Mouse (Mus musculus) limb, embryonic 10.5 days (tissue): ENCODE measurements around the gene Megf8. TPM values are rescaled to one million over a fixed set of nuclear protein-coding genes. Genes with fewer than 3 reads are reported as not detected.

Experiments
- DNase-seq: peaks from one replicate; pipeline ENCODE4 v3.0.0-alpha.2; 2017; ENCODE audit warnings: low spot score
- H3K27ac ChIP-seq: fragments of 300-500 bp; sonication (generic); 2 replicates; pipeline ENCODE4 v1.5.1; 2016; ENCODE audit warnings: mild to moderate bottlenecking
- H3K27me3 ChIP-seq: fragments of 300-500 bp; sonication (generic); 2 replicates; pipeline ENCODE4 v1.6.1; 2016; ENCODE audit warnings: low read depth, mild to moderate bottlenecking; ENCODE audit not compliant: poor library complexity, severe bottlenecking
- H3K36me3 ChIP-seq: fragments of 300-500 bp; sonication (generic); 2 replicates; pipeline ENCODE4 v1.6.1; 2016; ENCODE audit warnings: mild to moderate bottlenecking, moderate library complexity
- H3K4me1 ChIP-seq: fragments of 300-500 bp; sonication (generic); 2 replicates; pipeline ENCODE4 v1.6.1; 2016
- H3K4me3 ChIP-seq: fragments of 300-500 bp; sonication (generic); 2 replicates; pipeline ENCODE4 v1.5.1; 2016; ENCODE audit warnings: mild to moderate bottlenecking, moderate library complexity
- H3K9me3 ChIP-seq: fragments of 300-500 bp; sonication (generic); replicated peaks from 2 replicates; pipeline ENCODE4 v1.6.1; 2016; ENCODE audit warnings: mild to moderate bottlenecking
- WGBS: fragments of 180-500 bp; shearing (Covaris S2); methylation state at CpG from one replicate; pipeline ENCODE4 v1.1.7; 2016; 5-methylcytosine and 5-hydroxymethylcytosine counted together
- polyA plus RNA-seq: library from polyadenylated mRNA; unstranded; fragments of >200 nt; fragmentation: Nextera tagmentation; extraction: Ambion mirVana; gene quantifications from 2 replicates; pipeline ENCODE4 v1.2.1, GENCODE M21; 2016

The Megf8 gene
- polyA plus RNA-seq, 1 experiment from 2014 or later, result 22.2 TPM

- H3K4me3 ChIP-seq, result no peak overlapping the region
- WGBS, result 92% methylated on average over 22 of the region's 22 CpGs
- no peaks in the 10 kb centered on the region for H3K9me3 ChIP-seq
- DNase-seq, result no peak
- peak overlapping the region; percentile 10; the same call in 1 of the 2 replicates for H3K27ac ChIP-seq
- no peaks in the 10 kb centered on the region for H3K27me3 ChIP-seq
- peaks cover 63% of the 10 kb centered on the region for H3K4me1 ChIP-seq
- peaks cover 33% of the 10 kb centered on the region for H3K36me3 ChIP-seq
Observed at GRCm38 (mm10) chr7:25273259-25274241, 43.4 kb upstream of the Megf8 start.

GRCm38 (mm10) chr7:25274571-25274970, 42.4 kb upstream of the Megf8 start:
- no peak overlapping the region for H3K4me3 ChIP-seq
- H3K9me3 ChIP-seq, result no peaks in the 10 kb centered on the region
- peaks cover 33% of the 10 kb centered on the region for H3K36me3 ChIP-seq
- WGBS, result 52% methylated on average over 5 of the region's 5 CpGs
- peak overlapping the region; percentile 19 for H3K27ac ChIP-seq
- H3K4me1 ChIP-seq, result peaks cover 60% of the 10 kb centered on the region
- H3K27me3 ChIP-seq, result no peaks in the 10 kb centered on the region
- DNase-seq, result no peak

GRCm38 (mm10) chr7:25274996-25275395, 42.0 kb upstream of the Megf8 start:
- Histone ChIP-seq H3K4me3 (no peak overlapping the region), H3K27me3 (no peaks in the 10 kb centered on the region), H3K4me1 (peaks cover 60% of the 10 kb centered on the region), H3K9me3 (no peaks in the 10 kb centered on the region), H3K36me3 (peaks cover 33% of the 10 kb centered on the region), H3K27ac (peak overlapping the region; percentile 19)
- DNase-seq, result no peak
- WGBS, result 88% methylated on average over 3 of the region's 3 CpGs

GRCm38 (mm10) chr7:25275555-25276298, 41.2 kb upstream of the Megf8 start:
- no peak for DNase-seq
- H3K4me3 ChIP-seq, result peak overlapping the region; percentile 18
- H3K27me3 ChIP-seq, result no peaks in the 10 kb centered on the region
- H3K36me3 ChIP-seq, result peaks cover 31% of the 10 kb centered on the region
- H3K4me1 ChIP-seq, result peaks cover 61% of the 10 kb centered on the region
- no peaks in the 10 kb centered on the region for H3K9me3 ChIP-seq
- H3K27ac ChIP-seq, result peak overlapping the region; percentile 68
- WGBS, result 39% methylated on average over 9 of the region's 9 CpGs

GRCm38 (mm10) chr7:25277405-25277804, 39.6 kb upstream of the Megf8 start:
- 90% methylated on average over 4 of the region's 4 CpGs for WGBS
- H3K9me3 ChIP-seq, result no peaks in the 10 kb centered on the region
- H3K27ac ChIP-seq, result peak overlapping the region; percentile 97
- DNase-seq, result no peak
- no peaks in the 10 kb centered on the region for H3K27me3 ChIP-seq
- peaks cover 16% of the 10 kb centered on the region for H3K36me3 ChIP-seq
- peaks cover 71% of the 10 kb centered on the region for H3K4me1 ChIP-seq
- H3K4me3 ChIP-seq, result peak overlapping the region; percentile 86; the same call in 1 of the 2 replicates

GRCm38 (mm10) chr7:25277998-25278340, 39.0 kb upstream of the Megf8 start:
- Histone ChIP-seq H3K4me1 (peaks cover 69% of the 10 kb centered on the region), H3K27me3 (no peaks in the 10 kb centered on the region), H3K27ac (peak overlapping the region; percentile 97), H3K4me3 (peak overlapping the region; percentile 86), H3K36me3 (peaks cover 11% of the 10 kb centered on the region), H3K9me3 (no peaks in the 10 kb centered on the region)
- DNase-seq, result no peak
- WGBS, result 20% methylated on average over 4 of the region's 4 CpGs

- H3K27me3 ChIP-seq, result no peaks in the 10 kb centered on the region
- H3K4me1 ChIP-seq, result peaks cover 69% of the 10 kb centered on the region
- H3K27ac ChIP-seq, result peak overlapping the region; percentile 97
- WGBS, result under 1% methylated on average over 54 of the region's 60 CpGs
- peak; percentile 90 for DNase-seq
- H3K36me3 ChIP-seq, result peaks cover 5% of the 10 kb centered on the region
- peak overlapping the region; percentile 86 for H3K4me3 ChIP-seq
- no peaks in the 10 kb centered on the region for H3K9me3 ChIP-seq
Observed at GRCm38 (mm10) chr7:25278341-25279075, 38.5 kb upstream of the Megf8 start.

GRCm38 (mm10) chr7:25279076-25279860, 37.7 kb upstream of the Megf8 start:
- under 1% methylated on average over 48 of the region's 49 CpGs for WGBS
- H3K27me3 ChIP-seq, result no peaks in the 10 kb centered on the region
- no peaks in the 10 kb centered on the region for H3K9me3 ChIP-seq
- H3K4me3 ChIP-seq, result peak overlapping the region; percentile 86
- DNase-seq, result peak; percentile 86
- 0 out of 2 replicates have a peak, but pooled peaks cover 3% of the 10 kb centered on the region for H3K36me3 ChIP-seq
- H3K27ac ChIP-seq, result peak overlapping the region; percentile 97
- H3K4me1 ChIP-seq, result peaks cover 76% of the 10 kb centered on the region

- Histone ChIP-seq H3K36me3 (peaks cover 11% of the 10 kb centered on the region), H3K9me3 (no peaks in the 10 kb centered on the region), H3K4me1 (peaks cover 78% of the 10 kb centered on the region), H3K4me3 (peak overlapping the region; percentile 86), H3K27me3 (no peaks in the 10 kb centered on the region), H3K27ac (peak overlapping the region; percentile 97)
- DNase-seq, result peak; percentile 52
- WGBS, result 5% methylated on average over 6 of the region's 6 CpGs
Observed at GRCm38 (mm10) chr7:25279861-25280791, 36.8 kb upstream of the Megf8 start.

- Histone ChIP-seq H3K36me3 (peaks cover 22% of the 10 kb centered on the region), H3K27ac (peak overlapping the region; percentile 97), H3K4me1 (peaks cover 67% of the 10 kb centered on the region), H3K9me3 (no peaks in the 10 kb centered on the region), H3K27me3 (no peaks in the 10 kb centered on the region), H3K4me3 (peak overlapping the region; percentile 86)
- DNase-seq, result no peak
- 28% methylated on average over 12 of the region's 12 CpGs for whole genome bisulfite sequencing
Observed at GRCm38 (mm10) chr7:25281166-25281733, 35.7 kb upstream of the Megf8 start.
